Mouse (Mus musculus) CH12.LX (cell line): Measurements from ENCODE around the gene AC131692.1. TPM values are rescaled to one million over a fixed set of nuclear protein-coding genes. Genes with fewer than 3 reads are reported as not detected.

Experiments used
- DNase-seq: peaks from one replicate; pipeline ENCODE4 v3.0.0-alpha.2; 2013; ENCODE audit errors: extremely low read depth
- H3K27ac ChIP-seq: 2 replicates; pipeline ENCODE4 v1.5.1; 2012; ENCODE audit warnings: low read depth, mild to moderate bottlenecking, control low read depth, moderate library complexity; ENCODE audit not compliant: insufficient read depth
- H3K27me3 ChIP-seq: replicated peaks from 2 replicates; pipeline ENCODE3; 2012; ENCODE audit warnings: inconsistent platforms
- H3K36me3 ChIP-seq, 2 experiments: replicated peaks in 1 of 2; 2 replicates each; pipeline versions ENCODE3 to v1.6.1; 2012; ENCODE audit warnings: inconsistent platforms in 1 of 2, low read length in 1 of 2, mild to moderate bottlenecking in 1 of 2, mixed read lengths in 1 of 2, moderate library complexity in 1 of 2; ENCODE audit not compliant: control insufficient read depth in 1 of 2, insufficient read depth in 1 of 2
- H3K4me1 ChIP-seq, 2 experiments: 2 replicates each; pipeline ENCODE4 v1.6.1; 2012; ENCODE audit warnings: inconsistent platforms in 1 of 2, moderate library complexity in 1 of 2; ENCODE audit not compliant: insufficient read depth in 2 of 2, control insufficient read depth in 1 of 2
- H3K4me2 ChIP-seq: 2 replicates; pipeline ENCODE4 v1.6.1; 2012; ENCODE audit warnings: low read depth, mild to moderate bottlenecking, control low read depth; ENCODE audit not compliant: poor library complexity, insufficient read depth, severe bottlenecking
- H3K4me3 ChIP-seq, 3 experiments: fragments of 150-350 bp in 1 of 3; sonication (generic) in 1 of 3; replicated peaks in 1 of 3; 2 replicates each; pipeline versions ENCODE3 to v1.5.1; 2011 to 2012; ENCODE audit warnings: low read depth in 2 of 3, low read length in 2 of 3, mild to moderate bottlenecking in 2 of 3, moderate library complexity in 2 of 3, control low read depth in 1 of 3, improper control_type of control experiment in 1 of 3, inconsistent platforms in 1 of 3, mixed read lengths in 1 of 3; ENCODE audit not compliant: poor library complexity in 1 of 3
- H3K79me2 ChIP-seq: replicated peaks from 2 replicates; pipeline ENCODE4 v1.6.1; 2012; ENCODE audit warnings: mild to moderate bottlenecking, moderate library complexity; ENCODE audit not compliant: control insufficient read depth, poor library complexity, insufficient read depth, severe bottlenecking; ENCODE audit errors: extremely low read depth
- H3K9ac ChIP-seq: 2 replicates; pipeline ENCODE4 v1.6.1; 2012; ENCODE audit warnings: low read depth, mild to moderate bottlenecking, control low read depth, moderate library complexity; ENCODE audit not compliant: insufficient read depth
- H3K9me3 ChIP-seq: replicated peaks from 2 replicates; pipeline ENCODE3; 2012; ENCODE audit warnings: low read length, inconsistent platforms, mixed read lengths
- BHLHE40 ChIP-seq: IDR thresholded peaks from 2 replicates; pipeline ENCODE4 v1.6.1; 2011; ENCODE audit warnings: mild to moderate bottlenecking, low read depth, low read length, improper control_type of control experiment
- CHD1 ChIP-seq: IDR thresholded peaks from 2 replicates; pipeline ENCODE4 v1.6.1; 2012; ENCODE audit warnings: low read depth, low read length, improper control_type of control experiment, inconsistent platforms
- CHD2 ChIP-seq: IDR thresholded peaks from 2 replicates; pipeline ENCODE4 v1.6.1; 2011; ENCODE audit warnings: low read length, improper control_type of control experiment
- CTCF ChIP-seq, 2 experiments: IDR thresholded peaks in 1 of 2; conservative IDR thresholded peaks in 1 of 2; 2 replicates each; pipeline ENCODE4 v1.5.1; 2011 to 2012; ENCODE audit warnings: low read depth in 2 of 2, low read length in 2 of 2, improper control_type of control experiment in 1 of 2, inconsistent platforms in 1 of 2, mild to moderate bottlenecking in 1 of 2, moderate library complexity in 1 of 2
- E2F4 ChIP-seq: IDR thresholded peaks from 2 replicates; pipeline ENCODE4 v1.6.1; 2011; ENCODE audit warnings: low read depth, low read length, improper control_type of control experiment; ENCODE audit not compliant: insufficient replicate concordance
- ELF1 ChIP-seq: IDR thresholded peaks from 2 replicates; pipeline ENCODE4 v1.6.1; 2014; ENCODE audit warnings: low read depth, mild to moderate bottlenecking, inconsistent platforms, low read length, improper control_type of control experiment
- EP300 ChIP-seq: IDR thresholded peaks from 2 replicates; pipeline ENCODE4 v1.6.1; 2011; ENCODE audit warnings: low read length, improper control_type of control experiment
- ETS1 ChIP-seq: conservative IDR thresholded peaks from 2 replicates; pipeline ENCODE4 v1.6.1; 2012; ENCODE audit warnings: low read depth, mild to moderate bottlenecking, inconsistent platforms, low read length, improper control_type of control experiment, moderate library complexity
- GABPA ChIP-seq: IDR thresholded peaks from 2 replicates; pipeline ENCODE4 v1.6.1; 2012; ENCODE audit warnings: low read depth, low read length, improper control_type of control experiment, inconsistent platforms; ENCODE audit not compliant: insufficient replicate concordance
- HCFC1 ChIP-seq: IDR thresholded peaks from 2 replicates; pipeline ENCODE4 v1.6.1; 2012; ENCODE audit warnings: low read depth, mild to moderate bottlenecking, inconsistent platforms, low read length, improper control_type of control experiment
- IRF4 ChIP-seq: IDR thresholded peaks from 2 replicates; pipeline ENCODE4 v1.6.1; 2014; ENCODE audit warnings: low read depth, mild to moderate bottlenecking, inconsistent platforms, low read length, improper control_type of control experiment
- JUN ChIP-seq: IDR thresholded peaks from 2 replicates; pipeline ENCODE4 v1.6.1; 2011; ENCODE audit warnings: low read depth, mild to moderate bottlenecking, low read length, improper control_type of control experiment, moderate library complexity; ENCODE audit not compliant: insufficient read depth
- JUND ChIP-seq: conservative IDR thresholded peaks from 2 replicates; pipeline ENCODE4 v1.6.1; 2011; ENCODE audit warnings: low read depth, low read length, improper control_type of control experiment
- KAT2A ChIP-seq: IDR thresholded peaks from 2 replicates; pipeline ENCODE4 v1.6.1; 2012; ENCODE audit warnings: low read length, improper control_type of control experiment, inconsistent platforms; ENCODE audit not compliant: insufficient replicate concordance
- MAFK ChIP-seq: IDR thresholded peaks from 2 replicates; pipeline ENCODE4 v1.6.1; 2011; ENCODE audit warnings: low read length, improper control_type of control experiment; ENCODE audit not compliant: insufficient replicate concordance
- MAX ChIP-seq: IDR thresholded peaks from 2 replicates; pipeline ENCODE4 v1.6.1; 2011; ENCODE audit warnings: low read length, improper control_type of control experiment
- MAZ ChIP-seq: IDR thresholded peaks from 2 replicates; pipeline ENCODE4 v1.6.1; 2012; ENCODE audit warnings: low read depth, mild to moderate bottlenecking, inconsistent platforms, low read length, improper control_type of control experiment, moderate library complexity
- MEF2A ChIP-seq: IDR thresholded peaks from 2 replicates; pipeline ENCODE4 v1.6.1; 2014; ENCODE audit warnings: low read depth, mild to moderate bottlenecking, inconsistent platforms, low read length, improper control_type of control experiment, borderline replicate concordance
- MXI1 ChIP-seq: IDR thresholded peaks from 2 replicates; pipeline ENCODE4 v1.6.1; 2011; ENCODE audit warnings: mild to moderate bottlenecking, low read depth, low read length, improper control_type of control experiment
- MYC ChIP-seq: IDR thresholded peaks from 2 replicates; pipeline ENCODE4 v1.6.1; 2011; ENCODE audit warnings: low read depth, mild to moderate bottlenecking, improper control_type of control experiment, low read length
- NELFE ChIP-seq: IDR thresholded peaks from 2 replicates; pipeline ENCODE4 v1.6.1; 2011; ENCODE audit warnings: low read depth, low read length, improper control_type of control experiment
- NRF1 ChIP-seq: IDR thresholded peaks from 2 replicates; pipeline ENCODE4 v1.6.1; 2014; ENCODE audit warnings: low read depth, mild to moderate bottlenecking, inconsistent platforms, low read length, improper control_type of control experiment, moderate library complexity
- PAX5 ChIP-seq: IDR thresholded peaks from 2 replicates; pipeline ENCODE4 v1.6.1; 2012; ENCODE audit warnings: low read length, inconsistent platforms, mixed read lengths
- POLR2A ChIP-seq: IDR thresholded peaks from 2 replicates; pipeline ENCODE4 v1.6.1; 2011; ENCODE audit warnings: low read depth, mild to moderate bottlenecking, improper control_type of control experiment, low read length
- POLR2AphosphoS2 ChIP-seq: IDR thresholded peaks from 2 replicates; pipeline ENCODE4 v1.6.1; 2011; ENCODE audit warnings: low read depth, low read length, improper control_type of control experiment
- RAD21 ChIP-seq: IDR thresholded peaks from 2 replicates; pipeline ENCODE4 v1.6.1; 2011; ENCODE audit warnings: low read depth, mild to moderate bottlenecking, low read length, improper control_type of control experiment, moderate library complexity
- RCOR1 ChIP-seq: conservative IDR thresholded peaks from 2 replicates; pipeline ENCODE4 v1.6.1; 2012; ENCODE audit warnings: low read depth, mild to moderate bottlenecking, inconsistent platforms, low read length, improper control_type of control experiment
- SIN3A ChIP-seq: IDR thresholded peaks from 2 replicates; pipeline ENCODE4 v1.6.1; 2012; ENCODE audit warnings: low read length, improper control_type of control experiment, inconsistent platforms
- SMC3 ChIP-seq: IDR thresholded peaks from 2 replicates; pipeline ENCODE4 v1.6.1; 2011; ENCODE audit warnings: low read depth, low read length, improper control_type of control experiment
- TBP ChIP-seq: conservative IDR thresholded peaks from 2 replicates; pipeline ENCODE4 v1.6.1; 2011; ENCODE audit warnings: low read depth, low read length, improper control_type of control experiment
- TCF12 ChIP-seq: IDR thresholded peaks from 2 replicates; pipeline ENCODE4 v1.6.1; 2014; ENCODE audit warnings: low read depth, mild to moderate bottlenecking, inconsistent platforms, low read length, improper control_type of control experiment
- UBTF ChIP-seq: IDR thresholded peaks from 2 replicates; pipeline ENCODE4 v1.6.1; 2012; ENCODE audit warnings: low read depth, mild to moderate bottlenecking, inconsistent platforms, low read length, improper control_type of control experiment, moderate library complexity
- USF1 ChIP-seq: IDR thresholded peaks from 2 replicates; pipeline ENCODE4 v1.6.1; 2014; ENCODE audit warnings: low read depth, mild to moderate bottlenecking, inconsistent platforms, low read length, improper control_type of control experiment
- USF2 ChIP-seq: conservative IDR thresholded peaks from 2 replicates; pipeline ENCODE4 v1.6.1; 2011; ENCODE audit warnings: low read depth, low read length, improper control_type of control experiment
- ZC3H11A ChIP-seq: IDR thresholded peaks from 2 replicates; pipeline ENCODE4 v1.6.1; 2012; ENCODE audit warnings: low read depth, mild to moderate bottlenecking, inconsistent platforms, low read length, improper control_type of control experiment
- ZKSCAN1 ChIP-seq: IDR thresholded peaks from 2 replicates; pipeline ENCODE4 v1.6.1; 2012; ENCODE audit warnings: low read depth, inconsistent platforms, low read length, improper control_type of control experiment, borderline replicate concordance
- ZMIZ1 ChIP-seq: IDR thresholded peaks from 2 replicates; pipeline ENCODE4 v1.6.1; 2012; ENCODE audit warnings: low read depth, mild to moderate bottlenecking, inconsistent platforms, low read length, improper control_type of control experiment
- ZNF384 ChIP-seq: IDR thresholded peaks from 2 replicates; pipeline ENCODE4 v1.6.1; 2012; ENCODE audit warnings: low read depth, low read length, improper control_type of control experiment, inconsistent platforms
- dilution Hi-C: fragments of 300-500 bp; cut with MboI; formaldehyde crosslinking; loops from 2 replicates; pipeline ENCODE4 v1.14.3; 2020; ENCODE audit warnings: low sequenced_read_pairs; ENCODE audit not compliant: extremely low pct_unique_long_range_greater_than_20kb, extremely low pct_ligation_motif_present
- in situ Hi-C: fragments of 300-500 bp; cut with MboI; formaldehyde crosslinking; loops from 3 replicates; pipeline ENCODE4 v1.14.3; 2019; ENCODE audit warnings: low sequenced_read_pairs, low pct_ligation_motif_present, low pct_unique_long_range_greater_than_20kb, mixed read lengths
- polyA plus RNA-seq: library from polyadenylated mRNA; unstranded; fragments of >175 nt; gene quantifications from 2 replicates; pipeline ENCODE4 v1.2.1, GENCODE M21; 2012; ENCODE audit warnings: low read depth; ENCODE audit not compliant: insufficient read length
- total RNA-seq, 2 experiments: library from RNA; depleted of rRNA; stranded (reverse); fragments of 300-350 nt in 1 of 2; fragments of >200 nt in 1 of 2; gene quantifications; 2 replicates each; pipeline ENCODE4 v1.2.3; 2012 to 2014

The AC131692.1 gene
- total and polyA plus RNA-seq, 3 experiments: 0.74 to 4.7 (median 0.81) TPM

DNA sequence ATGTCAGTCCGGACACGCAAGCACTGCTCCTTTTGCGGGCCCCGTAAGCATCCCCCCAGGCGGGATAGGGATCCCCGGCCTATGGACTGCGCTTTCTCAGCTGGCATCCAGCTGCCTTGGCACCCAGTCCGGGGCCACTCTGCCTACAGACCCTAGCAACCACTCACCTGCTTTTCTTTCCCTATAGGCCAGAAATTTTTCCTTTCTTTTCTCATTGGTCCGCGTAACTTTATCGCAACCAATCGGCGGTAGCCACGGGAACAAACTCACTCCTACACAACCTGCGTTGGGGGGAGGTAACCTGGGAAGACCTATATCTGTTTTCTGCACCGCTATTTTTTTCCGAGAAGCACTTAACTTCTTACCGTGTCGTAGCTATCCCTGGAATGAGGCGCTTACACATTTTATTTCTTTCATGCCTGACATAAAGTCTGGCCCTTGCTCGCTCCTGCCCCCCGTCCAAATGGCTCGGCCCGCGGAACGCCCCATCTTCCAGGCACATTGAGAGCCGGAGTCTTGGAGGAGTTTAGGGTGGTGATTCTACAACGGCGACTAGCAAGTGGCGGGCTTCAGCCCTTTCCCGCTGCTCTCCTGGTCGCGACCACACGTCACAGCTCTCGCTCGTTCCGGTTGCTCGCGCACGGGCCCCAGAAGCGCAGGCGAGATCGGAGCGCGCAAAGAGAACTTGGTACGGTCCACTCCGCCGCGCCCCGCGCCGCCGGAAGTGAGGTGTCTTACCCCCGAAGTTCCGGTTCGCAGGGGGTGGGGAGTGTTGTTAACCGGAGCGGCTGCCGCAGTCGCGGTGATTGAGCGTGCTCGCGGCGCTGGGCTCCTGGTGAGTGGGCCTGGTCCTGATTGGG lies 47.7 kb upstream of the AC131692.1 start, which contains the start of gene Syvn1:
Gene Syvn1, plus strand, starts transcription at position 283 of the 860 bp plus-strand sequence.
- Histone ChIP-seq H3K4me1 (peaks cover 36 to 58% of the 10 kb centered on the region in 2 experiments), H3K36me3 (peaks cover 32 to 35% of the 10 kb centered on the region in 2 experiments), H3K79me2 (peaks cover 41% of the 10 kb centered on the region), H3K9me3 (no peaks in the 10 kb centered on the region), H3K4me2 (peak within 1 kb of the TSS; percentile 93), H3K9ac (peak within 1 kb of the TSS; percentile 97), H3K27ac (peak within 1 kb of the TSS; percentile 99), H3K4me3 (peak within 1 kb of the TSS; percentile 82 to 99 (median 98)), H3K27me3 (no peaks in the 10 kb centered on the region)
- dilution Hi-C loops: no loop called here
- DNase-seq: peak; percentile 96
- in situ Hi-C loops: no loop called here
- peak; percentile 96 for TF ChIP-seq TBP
- no peak for TF ChIP-seq CTCF (conservative IDR thresholded peaks at IDR 0.05 in 1 of 2, IDR thresholded peaks at IDR 0.05 in 1 of 2; ENCODE audit: low read depth in 2 of 2, low read length in 2 of 2)
- no peak; the same call in none of the 2 replicates for TF ChIP-seq MAX
- no peak for TF ChIP-seq USF1
- TF ChIP-seq PAX5: peak; percentile 57; the same call in 1 of the 2 replicates
- peak; percentile 91 for TF ChIP-seq ZMIZ1
- TF ChIP-seq MAFK: no peak
- TF ChIP-seq RAD21: no peak
- no peak; the same call in 1 of the 2 replicates for TF ChIP-seq ZKSCAN1
- peak; percentile 84 for TF ChIP-seq SIN3A
- no peak for TF ChIP-seq UBTF
- no peak for TF ChIP-seq MYC
- TF ChIP-seq MAZ: peak; percentile 84; the same call in 1 of the 2 replicates
- peak; percentile 78 for TF ChIP-seq POLR2A
- no peak; the same call in 1 of the 2 replicates for TF ChIP-seq JUND
- peak; percentile 59 for TF ChIP-seq MXI1
- no peak for TF ChIP-seq JUN
- peak; percentile 26; the same call in 1 of the 2 replicates for TF ChIP-seq BHLHE40
- peak; percentile 66 for TF ChIP-seq TCF12
- no peak for TF ChIP-seq GABPA
- TF ChIP-seq RCOR1: no peak
- TF ChIP-seq CHD1: peak; percentile 97
- peak; percentile 75 for TF ChIP-seq HCFC1
- no peak; the same call in 1 of the 2 replicates for TF ChIP-seq MEF2A
- TF ChIP-seq NRF1: peak; percentile 64
- TF ChIP-seq ELF1: peak; percentile 76
- TF ChIP-seq IRF4: 0 out of 2 replicates have a peak, but pooled peaks have one; percentile 19
- no peak; the same call in 1 of the 2 replicates for TF ChIP-seq ETS1
- no peak for TF ChIP-seq EP300
- peak; percentile 66; the same call in 1 of the 2 replicates for TF ChIP-seq ZNF384
- no peak for TF ChIP-seq SMC3
- TF ChIP-seq KAT2A: 0 out of 2 replicates have a peak, but pooled peaks have one; percentile 62
- TF ChIP-seq USF2: no peak
- peak; percentile 96 for TF ChIP-seq POLR2AphosphoS2
- no peak; the same call in 1 of the 2 replicates for TF ChIP-seq E2F4
- TF ChIP-seq ZC3H11A: no peak
- TF ChIP-seq CHD2: peak; percentile 98
- TF ChIP-seq NELFE: peak; percentile 59
